Mouse (Mus musculus): ENCODE results near the gene Tubg1.

GRCm38 (mm10) chr11:101112186-101112585 lies 7.6 kb upstream of the Tubg1 start:
- TF ChIP-seq TCF3 (IDR thresholded peaks at IDR 0.05; ENCODE audit: insufficient read length, low read depth) = no peak
- TF ChIP-seq POLR2A (IDR thresholded peaks at IDR 0.05; ENCODE audit: insufficient read length, low read depth) = no peak
- TF ChIP-seq POLR2AphosphoS2 (IDR thresholded peaks at IDR 0.05; ENCODE audit: insufficient read length, low read depth) = no peak
- TF ChIP-seq TCF12 (IDR thresholded peaks at IDR 0.05; ENCODE audit: insufficient read depth, poor library complexity, severe bottlenecking) = no peak
- no peak for TF ChIP-seq E2F4 (IDR thresholded peaks at IDR 0.05; ENCODE audit: insufficient read depth)
- TF ChIP-seq SRF (IDR thresholded peaks at IDR 0.05; ENCODE audit: control insufficient read depth, insufficient read length, low read depth) = no peak
